Mouse (Mus musculus) MEL (cell line): ENCODE measurements around the gene Copz2. TPM values are rescaled to one million over a fixed set of nuclear protein-coding genes. Genes with fewer than 3 reads are reported as not detected.

Experiments
- DNase-seq: peaks from one replicate; pipeline ENCODE4 v3.0.0; 2011; ENCODE audit warnings: low read depth, low spot score
- H3K27ac ChIP-seq: 2 replicates; pipeline ENCODE4 v1.5.1; 2012; ENCODE audit warnings: low read depth, mild to moderate bottlenecking, control low read depth, low read length, moderate library complexity; ENCODE audit not compliant: control insufficient read depth
- H3K27me3 ChIP-seq, 2 experiments: fragments of 150-350 bp in 1 of 2; sonication (generic) in 1 of 2; 2 replicates each; pipeline ENCODE4 v1.6.1; 2012; ENCODE audit warnings: low read length in 2 of 2, mild to moderate bottlenecking in 2 of 2, improper control_type of control experiment in 1 of 2, moderate library complexity in 1 of 2; ENCODE audit not compliant: insufficient read depth in 2 of 2, control insufficient read depth in 1 of 2
- H3K36me3 ChIP-seq, 2 experiments: 2 replicates each; pipeline ENCODE4 v1.6.1; 2012 to 2014; ENCODE audit warnings: low read length in 2 of 2, improper control_type of control experiment in 1 of 2, inconsistent platforms in 1 of 2, mild to moderate bottlenecking in 1 of 2; ENCODE audit not compliant: insufficient read depth in 2 of 2, control insufficient read depth in 1 of 2
- H3K4me1 ChIP-seq, 2 experiments: fragments of 150-350 bp in 1 of 2; sonication (generic) in 1 of 2; 2 replicates each; pipeline ENCODE4 v1.6.1; 2012; ENCODE audit warnings: low read length in 2 of 2, improper control_type of control experiment in 1 of 2, mild to moderate bottlenecking in 1 of 2; ENCODE audit not compliant: insufficient read depth in 2 of 2, control insufficient read depth in 1 of 2
- H3K4me3 ChIP-seq, 2 experiments: fragments of 150-350 bp in 1 of 2; sonication (generic) in 1 of 2; 2 replicates each; pipeline ENCODE4 v1.5.1; 2012; ENCODE audit warnings: low read depth in 2 of 2, low read length in 2 of 2, mild to moderate bottlenecking in 2 of 2, moderate library complexity in 2 of 2, control low read depth in 1 of 2, improper control_type of control experiment in 1 of 2; ENCODE audit not compliant: control insufficient read depth in 1 of 2, insufficient read depth in 1 of 2
- H3K79me2 ChIP-seq: 2 replicates; pipeline ENCODE4 v1.6.1; 2012; ENCODE audit warnings: mild to moderate bottlenecking, low read length, moderate library complexity; ENCODE audit not compliant: control insufficient read depth, poor library complexity, insufficient read depth
- H3K9ac ChIP-seq: 2 replicates; pipeline ENCODE4 v1.6.1; 2012; ENCODE audit warnings: low read depth, mild to moderate bottlenecking, control low read depth, low read length, moderate library complexity; ENCODE audit not compliant: control insufficient read depth, poor library complexity, severe bottlenecking
- H3K9me3 ChIP-seq: fragments of 150-350 bp; sonication (generic); replicated peaks from 2 replicates; pipeline ENCODE4 v1.6.1; 2012; ENCODE audit warnings: mild to moderate bottlenecking, low read length, improper control_type of control experiment, moderate library complexity; ENCODE audit not compliant: insufficient read depth
- BHLHE40 ChIP-seq: IDR thresholded peaks from 2 replicates; pipeline ENCODE4 v1.6.1; 2012; ENCODE audit warnings: low read depth, mild to moderate bottlenecking, inconsistent platforms, low read length, improper control_type of control experiment, borderline replicate concordance
- CTCF ChIP-seq, 3 experiments: IDR thresholded peaks in 2 of 3; conservative IDR thresholded peaks in 1 of 3; 2 replicates each; pipeline ENCODE4 v1.5.1; 2011 to 2012; ENCODE audit warnings: low read length in 3 of 3, low read depth in 2 of 3, mild to moderate bottlenecking in 2 of 3, improper control_type of control experiment in 1 of 3, inconsistent platforms in 1 of 3, mixed read lengths in 1 of 3, moderate library complexity in 1 of 3; ENCODE audit not compliant: control insufficient read depth in 1 of 3, insufficient read depth in 1 of 3, poor library complexity in 1 of 3, severe bottlenecking in 1 of 3
- EP300 ChIP-seq, 2 experiments: IDR thresholded peaks; 2 replicates each; pipeline ENCODE4 v1.6.1; 2011; ENCODE audit warnings: improper control_type of control experiment in 2 of 2, low read length in 2 of 2, low read depth in 1 of 2, mild to moderate bottlenecking in 1 of 2
- ETS1 ChIP-seq: IDR thresholded peaks from 2 replicates; pipeline ENCODE4 v1.6.1; 2012; ENCODE audit warnings: low read depth, mild to moderate bottlenecking, inconsistent platforms, low read length, improper control_type of control experiment, moderate library complexity
- GABPA ChIP-seq: IDR thresholded peaks from 2 replicates; pipeline ENCODE4 v1.6.1; 2012; ENCODE audit warnings: low read depth, mild to moderate bottlenecking, inconsistent platforms, low read length, improper control_type of control experiment, moderate library complexity
- HCFC1 ChIP-seq: IDR thresholded peaks from 2 replicates; pipeline ENCODE4 v1.6.1; 2012; ENCODE audit warnings: low read depth, mild to moderate bottlenecking, inconsistent platforms, low read length, improper control_type of control experiment, moderate library complexity
- JUND ChIP-seq: IDR thresholded peaks from 2 replicates; pipeline ENCODE4 v1.6.1; 2011; ENCODE audit warnings: low read depth, mild to moderate bottlenecking, improper control_type of control experiment, low read length
- MAFK ChIP-seq: IDR thresholded peaks from 2 replicates; pipeline ENCODE4 v1.6.1; 2011; ENCODE audit warnings: low read depth, mild to moderate bottlenecking, low read length, improper control_type of control experiment, borderline replicate concordance
- MAZ ChIP-seq: IDR thresholded peaks from 2 replicates; pipeline ENCODE4 v1.6.1; 2012; ENCODE audit warnings: low read depth, mild to moderate bottlenecking, inconsistent platforms, low read length, improper control_type of control experiment
- MXI1 ChIP-seq: IDR thresholded peaks from 2 replicates; pipeline ENCODE4 v1.6.1; 2011; ENCODE audit warnings: mild to moderate bottlenecking, low read depth, low read length, improper control_type of control experiment
- MYC ChIP-seq: IDR thresholded peaks from 2 replicates; pipeline ENCODE4 v1.6.1; 2011; ENCODE audit warnings: low read depth, mild to moderate bottlenecking, low read length, improper control_type of control experiment, moderate library complexity
- NRF1 ChIP-seq: IDR thresholded peaks from 2 replicates; pipeline ENCODE4 v1.6.1; 2014; ENCODE audit warnings: low read depth, mild to moderate bottlenecking, inconsistent platforms, low read length, improper control_type of control experiment, moderate library complexity; ENCODE audit not compliant: poor library complexity, insufficient read depth, severe bottlenecking
- POLR2A ChIP-seq, 2 experiments: IDR thresholded peaks; 2 replicates each; pipeline ENCODE4 v1.6.1; 2011 to 2012; ENCODE audit warnings: low read length in 2 of 2, mild to moderate bottlenecking in 2 of 2, control low read depth in 1 of 2, improper control_type of control experiment in 1 of 2, low read depth in 1 of 2, moderate library complexity in 1 of 2; ENCODE audit not compliant: control insufficient read depth in 1 of 2, insufficient read depth in 1 of 2, poor library complexity in 1 of 2
- POLR2AphosphoS5 ChIP-seq: IDR thresholded peaks from 2 replicates; pipeline ENCODE4 v1.6.1; 2012; ENCODE audit warnings: low read depth, borderline replicate concordance, mild to moderate bottlenecking, inconsistent platforms, low read length, moderate library complexity, mixed read lengths
- RCOR1 ChIP-seq: IDR thresholded peaks from 2 replicates; pipeline ENCODE4 v1.6.1; 2012; ENCODE audit warnings: low read depth, mild to moderate bottlenecking, inconsistent platforms, low read length, improper control_type of control experiment
- SIN3A ChIP-seq: IDR thresholded peaks from 2 replicates; pipeline ENCODE4 v1.6.1; 2012; ENCODE audit warnings: low read length, improper control_type of control experiment, inconsistent platforms
- USF2 ChIP-seq, 2 experiments: IDR thresholded peaks; 2 replicates each; pipeline ENCODE4 v1.6.1; 2011 to 2012; ENCODE audit warnings: improper control_type of control experiment in 2 of 2, low read length in 2 of 2, borderline replicate concordance in 1 of 2, inconsistent platforms in 1 of 2, low read depth in 1 of 2, mild to moderate bottlenecking in 1 of 2; ENCODE audit not compliant: insufficient read depth in 1 of 2
- ZC3H11A ChIP-seq: IDR thresholded peaks from 2 replicates; pipeline ENCODE4 v1.6.1; 2012; ENCODE audit warnings: low read depth, mild to moderate bottlenecking, inconsistent platforms, low read length, improper control_type of control experiment
- ZKSCAN1 ChIP-seq: IDR thresholded peaks from 2 replicates; pipeline ENCODE4 v1.6.1; 2012; ENCODE audit warnings: low read depth, mild to moderate bottlenecking, inconsistent platforms, low read length, improper control_type of control experiment, moderate library complexity
- ZMIZ1 ChIP-seq: IDR thresholded peaks from 2 replicates; pipeline ENCODE4 v1.6.1; 2012; ENCODE audit warnings: low read depth, mild to moderate bottlenecking, inconsistent platforms, low read length, improper control_type of control experiment, moderate library complexity
- ZNF384 ChIP-seq: IDR thresholded peaks from 2 replicates; pipeline ENCODE4 v1.6.1; 2012; ENCODE audit warnings: low read depth, mild to moderate bottlenecking, inconsistent platforms, low read length, improper control_type of control experiment
- polyA plus RNA-seq, 2 experiments: library from polyadenylated mRNA; stranded (reverse) in 1 of 2; unstranded in 1 of 2; fragments of >175 nt in 1 of 2; fragments of >200 nt in 1 of 2; gene quantifications; 2 replicates each; pipeline versions ENCODE4 v1.2.1 to v1.2.4; 2012; ENCODE audit warnings: low replicate concordance in 2 of 2, low read depth in 1 of 2; ENCODE audit not compliant: insufficient read length in 2 of 2, insufficient read depth in 1 of 2, missing spikeins in 1 of 2
- total RNA-seq: library from RNA; depleted of rRNA; stranded (reverse); fragments of 300-350 nt; gene quantifications from 2 replicates; pipeline ENCODE4 v1.2.3, GENCODE M21; 2012

Gene Copz2
- total and polyA plus RNA-seq, 3 experiments: 2.1 to 6.3 TPM; not detected in 1

- Histone ChIP-seq H3K4me1 (peaks cover 17 to 51% of the 10 kb centered on the region in 2 experiments), H3K9me3 (no peaks in the 10 kb centered on the region)
Observed at GRCm38 (mm10) chr11:96827917-96828316, 21.8 kb upstream of the Copz2 start.

GRCm38 (mm10) chr11:96828881-96829280 is 20.8 kb upstream of the Copz2 start:
- Histone ChIP-seq H3K27ac (peak overlapping the region; percentile 17), H3K4me3 (peak overlapping the region; percentile 74 to 77), H3K27me3 (peaks cover 0 to 1% of the 10 kb centered on the region in 2 experiments; a peak in 1 of 4 replicates), H3K9ac (peak overlapping the region; percentile 88), H3K79me2 (peaks cover 56% of the 10 kb centered on the region), H3K9me3 (no peaks in the 10 kb centered on the region), H3K36me3 (peaks cover 10 to 47% of the 10 kb centered on the region in 2 experiments), H3K4me1 (peaks cover 10 to 44% of the 10 kb centered on the region in 2 experiments)
- DNase-seq: no peak
- TF ChIP-seq POLR2AphosphoS5: no peak
- TF ChIP-seq POLR2A (IDR thresholded peaks at IDR 0.05; ENCODE audit: control insufficient read depth in 1 of 2, insufficient read depth in 1 of 2, low read depth in 1 of 2, low read length in 2 of 2, poor library complexity in 1 of 2): no peak
- TF ChIP-seq ZNF384: no peak
- no peak for TF ChIP-seq SIN3A
- no peak for TF ChIP-seq MYC
- no peak for TF ChIP-seq ZC3H11A
- TF ChIP-seq USF2 (IDR thresholded peaks at IDR 0.05; ENCODE audit: borderline replicate concordance in 1 of 2, insufficient read depth in 1 of 2, low read depth in 1 of 2, low read length in 2 of 2): no peak
- no peak for TF ChIP-seq GABPA
- TF ChIP-seq NRF1: no peak
- no peak for TF ChIP-seq ZKSCAN1
- no peak for TF ChIP-seq BHLHE40
- TF ChIP-seq MAFK: no peak

More at GRCm38 (mm10) chr11:96827917-96828316, 21.8 kb upstream of the Copz2 start:
- DNase-seq: no peak
- H3K36me3 ChIP-seq: peaks cover 10 to 57% of the 10 kb centered on the region in 2 experiments
- no peak overlapping the region for H3K4me3 ChIP-seq
- no peaks in the 10 kb centered on the region for H3K27me3 ChIP-seq
- peaks cover 65% of the 10 kb centered on the region for H3K79me2 ChIP-seq
- H3K27ac ChIP-seq: no peak overlapping the region
- TF ChIP-seq JUND: no peak
- no peak for TF ChIP-seq BHLHE40
- no peak for TF ChIP-seq MAZ
- TF ChIP-seq CTCF (IDR thresholded peaks at IDR 0.05 in 2 of 3, conservative IDR thresholded peaks at IDR 0.05 in 1 of 3; ENCODE audit: control insufficient read depth in 1 of 3, insufficient read depth in 1 of 3, low read depth in 2 of 3, low read length in 3 of 3, poor library complexity in 1 of 3, severe bottlenecking in 1 of 3): no peak
- no peak for TF ChIP-seq MXI1
- TF ChIP-seq ZMIZ1: no peak
- no peak for TF ChIP-seq ETS1
- no peak for TF ChIP-seq RCOR1
- no peak for TF ChIP-seq USF2 (IDR thresholded peaks at IDR 0.05; ENCODE audit: borderline replicate concordance in 1 of 2, insufficient read depth in 1 of 2, low read depth in 1 of 2, low read length in 2 of 2)
- no peak for TF ChIP-seq HCFC1
- no peak for TF ChIP-seq EP300 (IDR thresholded peaks at IDR 0.05; ENCODE audit: low read depth in 1 of 2, low read length in 2 of 2)
- no peak for TF ChIP-seq MYC
- no peak for TF ChIP-seq MAFK
- H3K9ac ChIP-seq: peak overlapping the region; percentile 11
